Mouse (Mus musculus): Measurements from ENCODE around the gene Abca7. TPM values are rescaled to one million over a fixed set of nuclear protein-coding genes. Genes with fewer than 3 reads are reported as not detected.

Abca7 gene
- 2.4 and 2.6 TPM in 2 replicates for polyA plus RNA-seq (2015; fragmentation: Nextera tagmentation; extraction: Ambion mirVana)

DNA sequence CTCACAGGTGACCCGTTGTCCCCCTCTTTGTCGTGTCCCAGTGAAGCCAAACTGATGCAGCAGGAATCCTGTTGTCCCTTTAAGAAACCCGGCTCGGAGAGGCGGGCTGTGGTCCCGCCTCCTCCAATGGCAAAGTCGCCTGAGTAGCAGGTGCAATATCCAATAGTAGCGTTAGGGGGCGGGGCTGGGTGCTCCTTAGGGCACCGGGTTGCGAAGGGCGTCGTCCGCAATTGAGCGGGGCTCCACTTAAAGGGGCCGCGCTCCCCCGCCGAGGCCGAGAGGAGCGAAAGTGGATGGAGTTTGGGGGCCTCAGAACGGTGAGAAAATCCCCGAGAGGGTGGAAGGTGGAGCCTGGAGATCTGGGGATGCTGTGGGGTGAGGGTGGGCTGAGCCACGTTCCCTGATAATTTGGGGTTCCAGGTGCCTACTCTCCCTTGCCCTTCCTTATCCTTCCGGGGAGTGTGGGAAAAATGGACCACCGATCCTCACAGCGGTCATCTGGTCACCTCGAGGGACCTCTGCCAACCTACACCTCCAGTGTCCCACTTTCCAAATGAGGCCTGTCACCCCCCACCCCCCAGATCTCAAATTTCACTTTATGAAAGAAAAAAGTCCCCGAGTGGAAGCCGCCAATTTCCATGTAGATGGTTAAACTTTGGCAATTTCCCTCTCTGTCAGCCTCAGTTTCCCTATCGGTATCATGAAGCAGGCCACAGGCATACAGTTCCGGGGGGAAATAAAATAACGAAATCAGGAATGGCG is at the start of gene Abca7:
Abca7 (plus strand) TSS at position 223 of the 762 bp plus-strand sequence.
- H3K4me1 ChIP-seq (replicated peaks; ENCODE audit: insufficient read depth, low read length): peaks cover 19% of the 10 kb centered on the region; the same call in 1 of the 2 replicates
- peak within 1 kb of the TSS; percentile 58 for H3K9ac ChIP-seq (ENCODE audit: low read depth, low read length)
- H3K36me3 ChIP-seq (ENCODE audit: insufficient read depth, low read length): peaks cover 21% of the 10 kb centered on the region; the same call in 1 of the 2 replicates

DNA sequence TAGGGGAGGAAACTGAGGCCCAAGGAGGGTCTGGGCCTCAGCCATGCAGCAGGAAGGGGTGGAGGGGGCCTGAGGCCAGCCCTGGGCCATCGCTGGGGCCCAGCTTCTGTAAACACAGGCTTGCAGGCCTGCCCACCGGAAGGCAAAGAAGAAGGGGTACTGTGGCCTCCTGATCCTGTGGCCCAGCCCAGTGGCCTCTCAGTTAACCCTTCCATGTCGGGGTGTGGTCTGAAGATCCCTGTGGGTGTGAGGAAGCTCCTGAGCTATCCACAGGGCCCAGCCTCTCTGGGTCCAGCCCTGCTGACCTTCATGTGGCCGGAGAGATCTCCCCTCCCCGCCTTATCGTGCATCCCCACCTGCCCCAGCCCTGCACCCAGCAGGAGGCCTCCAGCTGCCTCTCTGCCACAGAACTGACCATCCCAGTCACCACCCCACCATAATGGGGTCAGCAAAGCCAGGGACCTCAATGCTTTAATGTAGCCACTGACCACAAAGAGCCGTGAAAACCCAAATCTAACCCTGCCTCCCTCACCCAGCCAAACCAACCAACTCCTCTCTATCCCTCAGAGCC is 49.5 kb upstream of the Abca7 start:
- peak overlapping the region; percentile 81 for H3K27ac ChIP-seq
- DNase-seq (ENCODE audit: low spot score) (no peak), ATAC-seq (replicated peaks; ENCODE audit: low FRiP score, low read depth) (no peak)
- no peaks in the 10 kb centered on the region for H3K9me3 ChIP-seq (replicated peaks; ENCODE audit: low read length)
- H3K4me2 ChIP-seq (ENCODE audit: low read length): peak overlapping the region; percentile 6; the same call in 1 of the 2 replicates
- peaks cover 32% of the 10 kb centered on the region for H3K36me3 ChIP-seq (ENCODE audit: insufficient read depth, low read length)
- WGBS: 22% methylated on average over 7 of the region's 7 CpGs
- H3K4me3 ChIP-seq (replicated peaks; ENCODE audit: low read depth, low read length): no peak overlapping the region
- peak overlapping the region; percentile 39; the same call in 1 of the 2 replicates for H3K9ac ChIP-seq (ENCODE audit: low read depth, low read length)
- no peak for TF ChIP-seq CTCF (IDR thresholded peaks at IDR 0.05; ENCODE audit: low read depth)
- peaks cover 19% of the 10 kb centered on the region; the same call in 1 of the 2 replicates for H3K4me1 ChIP-seq (replicated peaks; ENCODE audit: insufficient read depth, low read length)
- no peaks in the 10 kb centered on the region for H3K27me3 ChIP-seq (ENCODE audit: insufficient read depth, low read length)

More for the DNA sequence above, at the start of gene Abca7:
- TF ChIP-seq CTCF (IDR thresholded peaks at IDR 0.05; ENCODE audit: low read depth): peak; percentile 31; the same call in 1 of the 2 replicates
- ATAC-seq (replicated peaks; ENCODE audit: low FRiP score, low read depth) (peak; percentile 86), DNase-seq (ENCODE audit: low spot score) (peak; percentile 96)
- no peaks in the 10 kb centered on the region for H3K27me3 ChIP-seq (ENCODE audit: insufficient read depth, low read length)
- WGBS: under 1% methylated on average over 34 of the region's 34 CpGs
- H3K9me3 ChIP-seq (replicated peaks; ENCODE audit: low read length): no peaks in the 10 kb centered on the region
- peak within 1 kb of the TSS; percentile 47; the same call in 1 of the 2 replicates for H3K27ac ChIP-seq
- peak within 1 kb of the TSS; percentile 86 for H3K4me2 ChIP-seq (ENCODE audit: low read length)
- H3K4me3 ChIP-seq (replicated peaks; ENCODE audit: low read depth, low read length): peak within 1 kb of the TSS; percentile 51

DNA sequence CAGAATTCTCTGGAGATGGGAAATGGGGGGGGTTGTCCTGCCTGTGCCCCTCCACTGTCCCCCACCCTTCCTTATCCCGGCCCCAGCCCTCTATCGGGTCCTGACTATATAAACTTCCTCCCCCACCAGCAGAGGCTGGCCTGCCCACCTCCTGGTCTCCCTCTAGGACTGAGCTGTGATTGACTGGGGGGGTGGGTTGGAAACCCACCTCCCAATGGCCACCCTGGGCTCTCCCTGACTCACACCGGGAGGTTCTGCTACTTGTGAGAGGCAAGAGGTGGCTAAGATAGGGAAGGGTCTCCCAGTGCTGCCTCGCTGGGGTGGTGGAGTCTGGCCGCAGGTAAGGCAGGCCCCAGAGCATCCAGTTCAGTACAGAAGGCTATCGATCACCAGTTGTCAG is 48.8 kb upstream of the Abca7 start:
- H3K4me3 ChIP-seq (replicated peaks; ENCODE audit: low read depth, low read length): no peak overlapping the region
- WGBS: 72% methylated on average over 6 of the region's 6 CpGs
- no peak overlapping the region for H3K27ac ChIP-seq
- no peaks in the 10 kb centered on the region for H3K27me3 ChIP-seq (ENCODE audit: insufficient read depth, low read length)
- no peaks in the 10 kb centered on the region for H3K9me3 ChIP-seq (replicated peaks; ENCODE audit: low read length)
- no peak overlapping the region for H3K4me2 ChIP-seq (ENCODE audit: low read length)
- H3K9ac ChIP-seq (ENCODE audit: low read depth, low read length): no peak overlapping the region
- no peak for TF ChIP-seq CTCF (IDR thresholded peaks at IDR 0.05; ENCODE audit: low read depth)
- H3K4me1 ChIP-seq (replicated peaks; ENCODE audit: insufficient read depth, low read length): peaks cover 19% of the 10 kb centered on the region; the same call in 1 of the 2 replicates
- DNase-seq (ENCODE audit: low spot score): no peak
- H3K36me3 ChIP-seq (ENCODE audit: insufficient read depth, low read length): peaks cover 32% of the 10 kb centered on the region
- no peak for ATAC-seq (replicated peaks; ENCODE audit: low FRiP score, low read depth)

DNA sequence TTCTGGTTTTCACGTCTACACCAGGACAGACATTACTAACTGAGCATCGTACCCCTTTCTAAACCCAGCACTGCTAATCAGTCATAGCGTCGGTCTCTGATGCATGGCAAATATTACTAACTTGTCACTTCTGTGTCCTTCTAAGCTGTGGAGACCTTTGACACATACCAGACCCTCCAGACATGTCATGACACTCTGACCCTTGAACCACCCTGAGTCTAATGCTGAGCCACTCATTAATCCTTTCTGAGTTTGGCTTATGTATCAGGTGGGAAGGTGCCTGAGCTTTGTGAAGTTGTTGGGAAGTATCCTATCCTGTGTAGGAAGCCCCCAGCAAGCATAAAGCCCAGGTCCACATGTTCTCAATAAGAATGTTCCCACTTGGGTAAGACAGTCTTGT is 46.4 kb upstream of the Abca7 start:
- DNase-seq (ENCODE audit: low spot score) (no peak), ATAC-seq (replicated peaks; ENCODE audit: low FRiP score, low read depth) (no peak)
- Histone ChIP-seq H3K4me3 (replicated peaks; ENCODE audit: low read depth, low read length) (no peak overlapping the region), H3K4me2 (ENCODE audit: low read length) (no peak overlapping the region), H3K9ac (ENCODE audit: low read depth, low read length) (no peak overlapping the region), H3K4me1 (replicated peaks; ENCODE audit: insufficient read depth, low read length) (peaks cover 11% of the 10 kb centered on the region; the same call in 1 of the 2 replicates), H3K36me3 (ENCODE audit: insufficient read depth, low read length) (peaks cover 37% of the 10 kb centered on the region), H3K9me3 (replicated peaks; ENCODE audit: low read length) (no peaks in the 10 kb centered on the region), H3K27me3 (ENCODE audit: insufficient read depth, low read length) (no peaks in the 10 kb centered on the region), H3K27ac (no peak overlapping the region)
- no peak for TF ChIP-seq CTCF (IDR thresholded peaks at IDR 0.05; ENCODE audit: low read depth)
- 88% methylated on average over 4 of the region's 4 CpGs for WGBS

DNA sequence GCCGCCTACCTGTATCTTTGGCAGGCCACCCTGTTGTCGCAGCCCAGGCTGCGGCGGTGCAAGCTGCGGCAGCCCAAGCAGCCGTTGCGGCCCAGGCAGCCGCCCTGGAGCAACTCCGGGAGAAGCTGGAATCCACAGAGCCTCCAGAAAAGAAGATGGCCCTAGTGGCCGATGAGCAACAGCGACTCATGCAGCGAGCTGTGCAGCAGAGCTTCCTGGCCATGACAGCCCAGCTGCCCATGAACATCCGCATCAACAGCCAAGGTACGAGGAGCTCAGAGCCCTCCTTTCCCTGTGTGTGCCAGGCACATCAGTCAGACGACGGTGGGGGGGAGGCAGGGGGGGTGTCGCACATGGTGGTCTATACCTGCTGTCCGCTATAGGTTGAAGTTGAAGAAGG is 45.6 kb upstream of the Abca7 start:
- no peak for ATAC-seq (replicated peaks; ENCODE audit: low FRiP score, low read depth)
- peaks cover 11% of the 10 kb centered on the region; the same call in 1 of the 2 replicates for H3K4me1 ChIP-seq (replicated peaks; ENCODE audit: insufficient read depth, low read length)
- TF ChIP-seq CTCF (IDR thresholded peaks at IDR 0.05; ENCODE audit: low read depth): no peak
- 86% methylated on average over 18 of the region's 18 CpGs for WGBS
- no peak overlapping the region for H3K4me2 ChIP-seq (ENCODE audit: low read length)
- H3K9me3 ChIP-seq (replicated peaks; ENCODE audit: low read length): no peaks in the 10 kb centered on the region
- no peak for DNase-seq (ENCODE audit: low spot score)
- H3K27me3 ChIP-seq (ENCODE audit: insufficient read depth, low read length): no peaks in the 10 kb centered on the region
- H3K36me3 ChIP-seq (ENCODE audit: insufficient read depth, low read length): peaks cover 37% of the 10 kb centered on the region
- no peak overlapping the region for H3K4me3 ChIP-seq (replicated peaks; ENCODE audit: low read depth, low read length)
- no peak overlapping the region for H3K9ac ChIP-seq (ENCODE audit: low read depth, low read length)
- H3K27ac ChIP-seq: no peak overlapping the region

DNA sequence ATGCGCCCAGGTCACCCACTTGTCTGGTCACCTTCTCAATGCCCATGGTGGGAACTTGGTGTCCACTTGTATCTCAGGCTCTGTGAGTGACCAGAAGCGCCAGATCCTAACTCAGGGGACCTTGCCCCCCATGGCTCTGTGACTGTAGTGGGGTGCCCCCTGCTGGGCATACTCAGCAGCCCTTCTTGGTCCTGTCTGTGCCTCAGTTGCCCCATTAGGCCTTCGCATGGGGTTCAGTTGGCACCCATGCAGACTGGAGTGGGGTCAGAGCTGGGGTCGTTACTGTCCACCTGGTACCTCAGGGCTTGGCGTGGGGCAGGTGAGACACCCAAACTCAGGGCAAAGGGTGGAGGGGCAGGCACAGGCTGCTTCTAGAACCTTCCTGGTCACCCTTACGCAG is 42.3 kb upstream of the Abca7 start:
- TF ChIP-seq CTCF (IDR thresholded peaks at IDR 0.05; ENCODE audit: low read depth): peak; percentile 75
- no peak overlapping the region for H3K4me3 ChIP-seq (replicated peaks; ENCODE audit: low read depth, low read length)
- H3K27me3 ChIP-seq (ENCODE audit: insufficient read depth, low read length): no peaks in the 10 kb centered on the region
- no peak overlapping the region for H3K9ac ChIP-seq (ENCODE audit: low read depth, low read length)
- DNase-seq (ENCODE audit: low spot score): no peak
- no peak for ATAC-seq (replicated peaks; ENCODE audit: low FRiP score, low read depth)
- H3K27ac ChIP-seq: no peak overlapping the region
- no peaks in the 10 kb centered on the region for H3K9me3 ChIP-seq (replicated peaks; ENCODE audit: low read length)
- peaks cover 32% of the 10 kb centered on the region for H3K36me3 ChIP-seq (ENCODE audit: insufficient read depth, low read length)
- WGBS: 91% methylated on average over 6 of the region's 6 CpGs
- H3K4me1 ChIP-seq (replicated peaks; ENCODE audit: insufficient read depth, low read length): no peaks in the 10 kb centered on the region; the same call in 1 of the 2 replicates
- H3K4me2 ChIP-seq (ENCODE audit: low read length): no peak overlapping the region

All from kidney, postnatal 0 days (tissue).